Mouse (Mus musculus) embryonic facial prominence, embryonic 11.5 days (tissue): Measurements from ENCODE around the gene Slc24a3. TPM values are rescaled to one million over a fixed set of nuclear protein-coding genes. Genes with fewer than 3 reads are reported as not detected.

Experiments used
- ATAC-seq: fragments of 200-750 bp; cut with Nextera tagmentation; replicated peaks from 2 replicates; pipeline ENCODE4 v1.8.0; 2017; ENCODE audit warnings: low read depth; ENCODE audit not compliant: insufficient number of reproducible peaks, low FRiP score, low TSS enrichment
- DNase-seq: peaks from one replicate; pipeline ENCODE4 v3.0.0-alpha.2; 2015; ENCODE audit warnings: low spot score
- H3K27ac ChIP-seq: fragments of 300-500 bp; sonication (generic); replicated peaks from 2 replicates; pipeline ENCODE4 v1.5.1; 2014; ENCODE audit warnings: mild to moderate bottlenecking, low read depth, low read length, control low read depth
- H3K27me3 ChIP-seq: fragments of 300-500 bp; sonication (generic); 2 replicates; pipeline ENCODE4 v1.6.1; 2014; ENCODE audit warnings: mild to moderate bottlenecking, low read length, moderate library complexity, mixed read lengths; ENCODE audit not compliant: control insufficient read depth, insufficient read depth
- H3K36me3 ChIP-seq: fragments of 300-500 bp; sonication (generic); replicated peaks from 2 replicates; pipeline ENCODE4 v1.6.1; 2014; ENCODE audit warnings: low read depth, mild to moderate bottlenecking, low read length, moderate library complexity, mixed read lengths; ENCODE audit not compliant: control insufficient read depth, insufficient read depth
- H3K4me1 ChIP-seq: fragments of 300-500 bp; sonication (generic); 2 replicates; pipeline ENCODE4 v1.6.1; 2014; ENCODE audit warnings: low read length, mixed read lengths; ENCODE audit not compliant: control insufficient read depth, insufficient read depth
- H3K4me2 ChIP-seq: fragments of 300-500 bp; sonication (generic); 2 replicates; pipeline ENCODE4 v1.6.1; 2014; ENCODE audit warnings: low read depth, mild to moderate bottlenecking, control low read depth, low read length, moderate library complexity
- H3K4me3 ChIP-seq: fragments of 300-500 bp; sonication (generic); 2 replicates; pipeline ENCODE4 v1.5.1; 2014; ENCODE audit warnings: low read depth, low read length, control low read depth
- H3K9ac ChIP-seq: fragments of 300-500 bp; sonication (generic); replicated peaks from 2 replicates; pipeline ENCODE4 v1.6.1; 2014; ENCODE audit warnings: mild to moderate bottlenecking, control low read depth, low read length
- H3K9me3 ChIP-seq: fragments of 300-500 bp; sonication (generic); replicated peaks from 2 replicates; pipeline ENCODE4 v1.6.1; 2016; ENCODE audit warnings: mild to moderate bottlenecking, low read length, inconsistent platforms, mixed read lengths; ENCODE audit not compliant: control insufficient read depth
- WGBS: fragments of 180-500 bp; shearing (Covaris S2); extraction: QIAGEN DNeasy Blood & Tissue Kit; methylation state at CpG from one replicate; pipeline ENCODE4 v1.1.7; 2014; 5-methylcytosine and 5-hydroxymethylcytosine counted together
- polyA plus RNA-seq: library from polyadenylated mRNA; unstranded; fragments of >200 nt; fragmentation: Nextera tagmentation; extraction: Ambion mirVana; gene quantifications from 2 replicates; pipeline ENCODE4 v1.2.1, GENCODE M21; 2014

The Slc24a3 gene
- polyA plus RNA-seq, 1 experiment from 2014 or later, result 0.67 TPM

- WGBS, result 70% methylated on average over 8 of the region's 8 CpGs
- no peaks in the 10 kb centered on the region for H3K36me3 ChIP-seq
- no peaks in the 10 kb centered on the region for H3K9me3 ChIP-seq
- H3K27me3 ChIP-seq, result no peaks in the 10 kb centered on the region
- no peak overlapping the region for H3K27ac ChIP-seq
- no peak overlapping the region for H3K4me3 ChIP-seq
- DNase-seq, result no peak
- no peak overlapping the region for H3K9ac ChIP-seq
- ATAC-seq, result no peak; the same call in 1 of the 2 replicates
- H3K4me2 ChIP-seq, result no peak overlapping the region
- no peaks in the 10 kb centered on the region for H3K4me1 ChIP-seq
Measured at GRCm38 (mm10) chr2:145214086-145214831, 46.7 kb downstream of the Slc24a3 start.

- Histone ChIP-seq H3K4me2 (no peak overlapping the region), H3K4me1 (no peaks in the 10 kb centered on the region), H3K27me3 (no peaks in the 10 kb centered on the region), H3K36me3 (no peaks in the 10 kb centered on the region), H3K9ac (no peak overlapping the region), H3K9me3 (no peaks in the 10 kb centered on the region), H3K27ac (no peak overlapping the region), H3K4me3 (no peak overlapping the region)
- ATAC-seq, result no peak
- DNase-seq, result no peak
- WGBS, result 96% methylated on average over 2 of the region's 2 CpGs
Measured at GRCm38 (mm10) chr2:145216580-145216979, 49.0 kb downstream of the Slc24a3 start.

DNA sequence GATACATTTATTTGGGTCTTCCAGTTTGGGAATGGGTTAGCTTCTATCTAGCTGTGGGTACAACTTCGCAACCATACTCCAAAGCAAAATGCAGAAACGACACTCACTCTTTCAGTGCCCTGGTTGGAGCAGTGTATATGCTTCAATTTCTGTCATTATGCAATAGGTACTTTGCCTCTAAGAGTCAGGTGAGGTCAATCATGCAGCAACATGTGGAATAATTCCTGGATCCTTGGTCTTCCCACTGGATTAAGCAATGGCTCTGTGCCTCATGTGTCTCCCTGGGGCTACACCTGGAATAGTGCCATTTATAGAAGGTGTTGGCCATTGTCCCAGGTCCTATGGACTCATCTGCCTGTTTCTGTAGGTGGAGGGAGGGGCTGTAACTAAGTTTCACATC is 49.9 kb downstream of the Slc24a3 start:
- H3K9me3 ChIP-seq, result no peaks in the 10 kb centered on the region
- no peak for ATAC-seq
- WGBS, result 90% methylated on average over 2 of the region's 2 CpGs

GRCm38 (mm10) chr2:145219246-145219645 is 51.7 kb downstream of the Slc24a3 start:
- H3K9ac ChIP-seq, result no peak overlapping the region
- no peaks in the 10 kb centered on the region for H3K9me3 ChIP-seq
- H3K4me2 ChIP-seq, result no peak overlapping the region
- H3K36me3 ChIP-seq, result no peaks in the 10 kb centered on the region
- DNase-seq (no peak), ATAC-seq (no peak)
- H3K27ac ChIP-seq, result no peak overlapping the region
- H3K27me3 ChIP-seq, result no peaks in the 10 kb centered on the region
- no peaks in the 10 kb centered on the region for H3K4me1 ChIP-seq
- 77% methylated on average over 6 of the region's 6 CpGs for WGBS
- no peak overlapping the region for H3K4me3 ChIP-seq

More for the DNA sequence above, 49.9 kb downstream of the Slc24a3 start:
- Histone ChIP-seq H3K4me1 (no peaks in the 10 kb centered on the region), H3K4me2 (no peak overlapping the region), H3K27me3 (no peaks in the 10 kb centered on the region), H3K27ac (no peak overlapping the region), H3K4me3 (no peak overlapping the region), H3K9ac (no peak overlapping the region), H3K36me3 (no peaks in the 10 kb centered on the region)
- DNase-seq, result no peak

GRCm38 (mm10) chr2:145223646-145224045 is 56.1 kb downstream of the Slc24a3 start:
- no peak overlapping the region for H3K4me3 ChIP-seq
- no peak for DNase-seq
- H3K36me3 ChIP-seq, result no peaks in the 10 kb centered on the region
- ATAC-seq, result no peak
- H3K4me2 ChIP-seq, result no peak overlapping the region
- no peaks in the 10 kb centered on the region for H3K4me1 ChIP-seq
- H3K9ac ChIP-seq, result no peak overlapping the region
- H3K9me3 ChIP-seq, result no peaks in the 10 kb centered on the region
- H3K27me3 ChIP-seq, result no peaks in the 10 kb centered on the region
- 75% methylated on average over 4 of the region's 4 CpGs for WGBS
- H3K27ac ChIP-seq, result no peak overlapping the region

GRCm38 (mm10) chr2:145225640-145226039 is 58.1 kb downstream of the Slc24a3 start:
- H3K9ac ChIP-seq, result no peak overlapping the region
- H3K4me1 ChIP-seq, result no peaks in the 10 kb centered on the region
- H3K36me3 ChIP-seq, result no peaks in the 10 kb centered on the region
- 47% methylated on average over 3 of the region's 3 CpGs for WGBS
- no peaks in the 10 kb centered on the region for H3K27me3 ChIP-seq
- ATAC-seq, result no peak
- H3K9me3 ChIP-seq, result no peaks in the 10 kb centered on the region
- no peak overlapping the region for H3K4me3 ChIP-seq
- no peak overlapping the region for H3K4me2 ChIP-seq
- no peak overlapping the region for H3K27ac ChIP-seq
- no peak for DNase-seq

DNA sequence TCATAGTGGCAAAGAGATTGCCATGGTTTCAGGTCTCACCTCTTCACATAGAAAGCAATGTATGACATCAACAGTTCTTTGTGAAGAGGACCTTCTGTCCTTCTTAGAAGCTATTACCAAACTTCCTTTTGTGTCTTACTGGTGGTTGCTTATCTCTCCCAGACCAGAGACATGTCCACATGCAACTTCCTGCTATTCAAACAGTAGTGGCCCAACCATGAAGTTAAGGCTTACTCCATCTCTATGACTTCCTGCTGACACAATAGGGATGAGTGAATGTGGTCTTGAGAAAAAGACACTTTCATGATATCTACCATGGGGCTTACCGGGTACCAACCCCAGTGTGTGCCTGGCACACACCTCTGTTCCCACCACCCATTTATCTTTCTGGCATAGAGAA is 58.5 kb downstream of the Slc24a3 start:
- no peaks in the 10 kb centered on the region for H3K36me3 ChIP-seq
- WGBS, result 95% methylated on average over 1 of the region's 1 CpGs
- H3K4me1 ChIP-seq, result no peaks in the 10 kb centered on the region
- DNase-seq (no peak), ATAC-seq (no peak)
- no peak overlapping the region for H3K9ac ChIP-seq
- no peaks in the 10 kb centered on the region for H3K9me3 ChIP-seq
- H3K27ac ChIP-seq, result no peak overlapping the region
- no peak overlapping the region for H3K4me3 ChIP-seq
- H3K27me3 ChIP-seq, result no peaks in the 10 kb centered on the region
- H3K4me2 ChIP-seq, result no peak overlapping the region

DNA sequence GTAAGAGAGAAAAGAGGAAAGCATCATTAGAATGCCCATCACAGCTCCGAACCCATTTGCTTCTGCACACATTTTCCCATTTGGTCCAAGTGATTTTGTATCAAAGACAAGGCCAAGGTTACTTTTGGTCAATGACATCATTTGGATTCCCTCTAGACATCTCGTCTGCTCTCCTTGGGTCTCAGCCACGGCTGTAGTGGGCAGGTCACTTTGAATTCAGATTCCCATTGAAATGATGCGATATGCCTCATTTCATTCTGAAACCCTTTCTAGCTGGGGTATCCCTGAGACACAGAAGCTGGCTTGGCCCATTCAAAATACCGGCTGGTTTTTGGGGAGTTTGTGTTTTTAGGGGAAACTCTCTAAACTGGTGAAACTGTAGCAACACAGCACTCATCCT is 59.8 kb downstream of the Slc24a3 start:
- WGBS, result 96% methylated on average over 5 of the region's 5 CpGs
- ATAC-seq (no peak), DNase-seq (no peak)
- no peak overlapping the region for H3K27ac ChIP-seq
- no peaks in the 10 kb centered on the region for H3K4me1 ChIP-seq
- no peaks in the 10 kb centered on the region for H3K9me3 ChIP-seq
- H3K9ac ChIP-seq, result no peak overlapping the region
- H3K4me3 ChIP-seq, result no peak overlapping the region
- H3K36me3 ChIP-seq, result no peaks in the 10 kb centered on the region
- no peaks in the 10 kb centered on the region for H3K27me3 ChIP-seq
- H3K4me2 ChIP-seq, result no peak overlapping the region
